Mouse (Mus musculus) limb, embryonic 13.5 days (tissue): Measurements from ENCODE around the gene Ap3s2. TPM values are rescaled to one million over a fixed set of nuclear protein-coding genes. Genes with fewer than 3 reads are reported as not detected.
A peak's percentile ranks its signal among the peaks of the same experiment; 100 is the strongest.

Experiments used
- ATAC-seq: fragments of 200-750 bp; cut with Nextera tagmentation; 2 replicates; pipeline ENCODE4 v1.8.0; 2017; ENCODE audit warnings: low read depth, moderate number of reproducible peaks, moderate TSS enrichment; ENCODE audit not compliant: low FRiP score
- H3K27ac ChIP-seq: fragments of 300-500 bp; sonication (generic); 2 replicates; pipeline ENCODE4 v1.5.1; 2015; ENCODE audit warnings: inconsistent platforms, mild to moderate bottlenecking, moderate library complexity
- H3K27me3 ChIP-seq: fragments of 300-500 bp; sonication (generic); 2 replicates; pipeline ENCODE4 v1.6.1; 2015; ENCODE audit warnings: mild to moderate bottlenecking, inconsistent platforms
- H3K36me3 ChIP-seq: fragments of 300-500 bp; sonication (generic); 2 replicates; pipeline ENCODE4 v1.6.1; 2015; ENCODE audit warnings: inconsistent platforms, mild to moderate bottlenecking, moderate library complexity
- H3K4me1 ChIP-seq: fragments of 300-500 bp; sonication (generic); 2 replicates; pipeline ENCODE4 v1.6.1; 2015; ENCODE audit warnings: inconsistent platforms
- H3K4me2 ChIP-seq: fragments of 300-500 bp; sonication (generic); replicated peaks from 2 replicates; pipeline ENCODE4 v1.6.1; 2015; ENCODE audit warnings: inconsistent platforms, mild to moderate bottlenecking, moderate library complexity
- H3K4me3 ChIP-seq: fragments of 300-500 bp; sonication (generic); 2 replicates; pipeline ENCODE4 v1.5.1; 2015; ENCODE audit warnings: moderate library complexity, mild to moderate bottlenecking, inconsistent platforms
- H3K9ac ChIP-seq: fragments of 300-500 bp; sonication (generic); 2 replicates; pipeline ENCODE4 v1.6.1; 2015; ENCODE audit warnings: mild to moderate bottlenecking, inconsistent platforms
- H3K9me3 ChIP-seq: fragments of 300-500 bp; sonication (generic); 2 replicates; pipeline ENCODE4 v1.6.1; 2016; ENCODE audit warnings: inconsistent platforms
- WGBS: fragments of 180-500 bp; shearing (Covaris S2); methylation state at CpG from one replicate; pipeline ENCODE4 v1.1.7; 2015; 5-methylcytosine and 5-hydroxymethylcytosine counted together
- polyA plus RNA-seq: library from polyadenylated mRNA; unstranded; fragments of >200 nt; fragmentation: Nextera tagmentation; extraction: Ambion mirVana; gene quantifications from 2 replicates; pipeline ENCODE4 v1.2.1, GENCODE M21; 2015

The Ap3s2 gene
- polyA plus RNA-seq: 31.6 and 32.6 TPM in 2 replicates

DNA sequence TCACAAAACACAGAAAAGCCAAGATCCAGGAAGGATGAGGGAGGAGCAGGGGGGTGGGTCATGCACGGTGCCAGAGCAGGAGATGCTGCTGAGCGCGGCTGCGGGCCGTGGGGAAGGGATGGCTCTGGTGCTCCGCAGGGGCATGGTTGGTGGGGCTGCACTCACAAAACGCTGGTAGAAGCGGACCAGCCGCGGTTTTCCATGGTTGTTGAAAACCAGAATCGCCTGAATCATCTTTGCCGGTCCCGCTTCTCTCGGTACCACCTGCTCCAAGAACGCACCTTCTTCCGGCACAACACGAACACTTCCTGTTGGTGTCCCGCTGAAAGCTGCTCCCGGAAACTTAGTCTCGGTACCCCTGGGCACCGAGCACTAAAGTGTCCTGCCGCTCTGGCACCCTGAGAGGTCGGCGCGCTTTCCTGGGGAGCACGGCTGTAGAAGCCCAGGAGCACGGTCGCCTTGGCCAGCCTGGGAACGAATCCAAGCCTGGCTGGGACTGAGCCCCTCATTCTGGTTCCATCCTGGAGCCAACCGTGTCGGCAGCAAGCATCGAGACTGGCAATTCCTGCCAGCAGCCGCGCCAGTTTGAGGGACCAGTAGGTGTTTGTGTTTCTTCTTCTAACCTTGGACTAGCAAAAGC is at the start of gene Ap3s2:
Gene Ap3s2, minus strand, starts transcription at position 306 of the 640 bp plus-strand sequence.
- ATAC-seq: peak; percentile 93
- Histone ChIP-seq H3K4me2 (peak within 1 kb of the TSS; percentile 79), H3K27ac (peak within 1 kb of the TSS; percentile 58; the same call in 1 of the 2 replicates), H3K4me3 (peak within 1 kb of the TSS; percentile 89), H3K9me3 (no peaks in the 10 kb centered on the region), H3K4me1 (peaks cover 15% of the 10 kb centered on the region), H3K27me3 (no peaks in the 10 kb centered on the region), H3K36me3 (peaks cover 8% of the 10 kb centered on the region; the same call in 1 of the 2 replicates), H3K9ac (peak within 1 kb of the TSS; percentile 83)
- under 1% methylated on average over 34 of the region's 34 CpGs for WGBS

DNA sequence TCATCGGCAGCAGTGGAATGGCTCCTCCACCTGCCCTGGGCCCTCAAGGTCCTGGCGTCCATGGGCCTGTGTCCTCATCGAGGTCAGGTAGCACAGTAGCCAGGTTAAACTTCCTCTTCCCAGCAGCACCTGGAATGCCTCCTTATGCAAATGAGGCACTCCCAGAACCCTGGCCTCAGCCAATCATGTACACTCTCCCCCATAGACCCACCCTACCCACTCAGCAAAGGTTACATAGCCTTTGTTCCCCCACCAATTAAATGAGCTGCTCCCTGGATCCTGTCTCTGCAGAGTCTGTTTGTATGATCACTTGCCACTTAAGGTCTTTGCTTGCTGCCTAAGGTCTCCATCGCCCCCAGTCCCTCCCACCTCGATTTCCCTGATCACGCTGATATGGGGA is 47.9 kb upstream of the Ap3s2 start:
- 85% methylated on average over 6 of the region's 6 CpGs for WGBS
- Histone ChIP-seq H3K27ac (no peak overlapping the region), H3K4me3 (no peak overlapping the region), H3K4me2 (no peak overlapping the region), H3K4me1 (no peaks in the 10 kb centered on the region), H3K36me3 (no peaks in the 10 kb centered on the region), H3K9me3 (no peaks in the 10 kb centered on the region), H3K27me3 (no peaks in the 10 kb centered on the region), H3K9ac (no peak overlapping the region)
- ATAC-seq: no peak

- Histone ChIP-seq H3K9ac (no peak overlapping the region), H3K4me1 (no peaks in the 10 kb centered on the region), H3K36me3 (no peaks in the 10 kb centered on the region), H3K27me3 (no peaks in the 10 kb centered on the region), H3K9me3 (no peaks in the 10 kb centered on the region), H3K4me2 (no peak overlapping the region), H3K27ac (no peak overlapping the region), H3K4me3 (no peak overlapping the region)
- WGBS: 66% methylated on average over 1 of the region's 1 CpGs
- ATAC-seq: no peak
Observed at GRCm38 (mm10) chr7:79961600-79961999, 41.2 kb upstream of the Ap3s2 start.

- no peak overlapping the region for H3K4me3 ChIP-seq
- H3K9ac ChIP-seq: no peak overlapping the region
- no peaks in the 10 kb centered on the region for H3K27me3 ChIP-seq
- 93% methylated on average over 1 of the region's 1 CpGs for WGBS
- no peaks in the 10 kb centered on the region for H3K4me1 ChIP-seq
- H3K9me3 ChIP-seq: 0 out of 2 replicates have a peak, but pooled peaks cover 2% of the 10 kb centered on the region
- H3K36me3 ChIP-seq: no peaks in the 10 kb centered on the region
- no peak overlapping the region for H3K27ac ChIP-seq
- no peak for ATAC-seq
- H3K4me2 ChIP-seq: no peak overlapping the region
Observed at GRCm38 (mm10) chr7:79956131-79956530, 35.7 kb upstream of the Ap3s2 start.

- Histone ChIP-seq H3K36me3 (no peaks in the 10 kb centered on the region), H3K27ac (no peak overlapping the region), H3K27me3 (no peaks in the 10 kb centered on the region), H3K4me1 (no peaks in the 10 kb centered on the region), H3K4me3 (no peak overlapping the region), H3K9me3 (0 out of 2 replicates have a peak, but pooled peaks cover 3% of the 10 kb centered on the region), H3K9ac (no peak overlapping the region), H3K4me2 (no peak overlapping the region)
- no peak for ATAC-seq
- WGBS: 92% methylated on average over 1 of the region's 1 CpGs
Observed at GRCm38 (mm10) chr7:79954890-79955289, 34.4 kb upstream of the Ap3s2 start.

GRCm38 (mm10) chr7:79951038-79951437 is 30.6 kb upstream of the Ap3s2 start:
- Histone ChIP-seq H3K4me1 (no peaks in the 10 kb centered on the region), H3K9me3 (0 out of 2 replicates have a peak, but pooled peaks cover 3% of the 10 kb centered on the region), H3K36me3 (no peaks in the 10 kb centered on the region), H3K27ac (no peak overlapping the region), H3K4me3 (no peak overlapping the region), H3K4me2 (no peak overlapping the region), H3K27me3 (no peaks in the 10 kb centered on the region), H3K9ac (no peak overlapping the region)
- ATAC-seq: no peak
- whole genome bisulfite sequencing: 75% methylated on average over 3 of the region's 3 CpGs

DNA sequence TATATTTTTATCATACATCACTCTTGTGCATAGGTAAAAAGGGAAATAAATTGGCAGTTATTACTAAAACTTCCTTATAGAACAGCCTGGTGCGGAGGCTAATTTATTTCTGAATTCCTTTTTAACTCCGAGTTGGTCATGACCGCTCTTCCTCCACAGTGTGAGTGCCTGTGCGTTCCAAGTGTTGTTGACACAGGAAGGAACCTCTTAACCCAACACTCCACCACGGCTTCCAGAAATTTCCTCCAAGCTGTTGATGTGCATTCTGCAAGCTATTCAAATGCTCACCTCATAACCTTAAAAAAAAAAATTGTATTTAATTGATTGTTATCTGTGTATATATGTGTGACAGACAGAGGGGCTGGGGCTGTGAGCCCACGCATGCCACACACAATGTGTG is 29.8 kb upstream of the Ap3s2 start:
- WGBS: 82% methylated on average over 6 of the region's 6 CpGs
- Histone ChIP-seq H3K4me2 (no peak overlapping the region), H3K36me3 (no peaks in the 10 kb centered on the region), H3K27ac (no peak overlapping the region), H3K9me3 (0 out of 2 replicates have a peak, but pooled peaks cover 3% of the 10 kb centered on the region), H3K4me3 (no peak overlapping the region), H3K27me3 (no peaks in the 10 kb centered on the region), H3K9ac (no peak overlapping the region), H3K4me1 (no peaks in the 10 kb centered on the region)
- no peak for ATAC-seq

GRCm38 (mm10) chr7:79935511-79936205 is 15.2 kb upstream of the Ap3s2 start:
- Histone ChIP-seq H3K4me2 (peak overlapping the region; percentile 82), H3K27ac (no peak overlapping the region), H3K9me3 (no peaks in the 10 kb centered on the region), H3K27me3 (no peaks in the 10 kb centered on the region), H3K4me1 (peaks cover 14% of the 10 kb centered on the region), H3K36me3 (no peaks in the 10 kb centered on the region), H3K4me3 (peak overlapping the region; percentile 52), H3K9ac (peak overlapping the region; percentile 76)
- no peak for ATAC-seq
- WGBS: 13% methylated on average over 19 of the region's 19 CpGs

GRCm38 (mm10) chr7:79934862-79935510 is 14.5 kb upstream of the Ap3s2 start, which contains the start of gene Arpin:
Gene Arpin, minus strand, starts transcription at chr7:79935359.
- 2% methylated on average over 32 of the region's 32 CpGs for WGBS
- H3K27me3 ChIP-seq: no peaks in the 10 kb centered on the region
- peak within 1 kb of the TSS; percentile 52 for H3K4me3 ChIP-seq
- no peaks in the 10 kb centered on the region for H3K36me3 ChIP-seq
- peak within 1 kb of the TSS; percentile 76 for H3K9ac ChIP-seq
- H3K4me2 ChIP-seq: peak within 1 kb of the TSS; percentile 82
- peaks cover 14% of the 10 kb centered on the region for H3K4me1 ChIP-seq
- ATAC-seq: peak; percentile 51; the same call in 1 of the 2 replicates
- no peaks in the 10 kb centered on the region for H3K9me3 ChIP-seq
- H3K27ac ChIP-seq: no peak within 1 kb of the TSS

DNA sequence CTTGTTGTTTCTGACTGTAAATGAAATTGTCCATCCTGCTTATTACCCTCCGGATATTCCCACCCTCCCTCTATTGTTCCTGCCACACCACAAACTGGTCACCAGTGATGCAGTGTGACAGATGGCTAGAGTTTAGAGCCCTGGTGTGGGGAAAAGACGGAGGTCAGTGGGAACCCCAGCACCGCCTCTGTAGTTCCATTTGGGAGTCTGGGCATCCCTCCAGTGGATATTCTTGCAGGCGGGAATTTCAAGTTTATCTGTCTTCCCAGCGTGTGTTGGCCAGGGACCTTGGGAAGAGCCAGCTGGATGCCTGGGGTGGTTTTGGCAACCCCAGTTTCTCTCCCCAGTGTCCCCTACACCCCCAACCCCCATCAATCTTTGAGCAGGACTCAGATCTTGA is 14.0 kb upstream of the Ap3s2 start:
- no peak overlapping the region for H3K27ac ChIP-seq
- peaks cover 14% of the 10 kb centered on the region for H3K4me1 ChIP-seq
- ATAC-seq: no peak
- 54% methylated on average over 5 of the region's 5 CpGs for WGBS
- H3K4me2 ChIP-seq: peak overlapping the region; percentile 82
- no peaks in the 10 kb centered on the region for H3K27me3 ChIP-seq
- H3K9ac ChIP-seq: peak overlapping the region; percentile 76
- H3K9me3 ChIP-seq: no peaks in the 10 kb centered on the region
- peak overlapping the region; percentile 52 for H3K4me3 ChIP-seq
- no peaks in the 10 kb centered on the region for H3K36me3 ChIP-seq

GRCm38 (mm10) chr7:79928516-79929052 is 8.1 kb upstream of the Ap3s2 start:
- Histone ChIP-seq H3K36me3 (peaks cover 33% of the 10 kb centered on the region), H3K4me2 (no peak overlapping the region), H3K4me1 (no peaks in the 10 kb centered on the region), H3K27ac (no peak overlapping the region), H3K27me3 (no peaks in the 10 kb centered on the region), H3K4me3 (no peak overlapping the region), H3K9me3 (no peaks in the 10 kb centered on the region), H3K9ac (no peak overlapping the region)
- 74% methylated on average over 2 of the region's 2 CpGs for WGBS
- ATAC-seq: no peak

DNA sequence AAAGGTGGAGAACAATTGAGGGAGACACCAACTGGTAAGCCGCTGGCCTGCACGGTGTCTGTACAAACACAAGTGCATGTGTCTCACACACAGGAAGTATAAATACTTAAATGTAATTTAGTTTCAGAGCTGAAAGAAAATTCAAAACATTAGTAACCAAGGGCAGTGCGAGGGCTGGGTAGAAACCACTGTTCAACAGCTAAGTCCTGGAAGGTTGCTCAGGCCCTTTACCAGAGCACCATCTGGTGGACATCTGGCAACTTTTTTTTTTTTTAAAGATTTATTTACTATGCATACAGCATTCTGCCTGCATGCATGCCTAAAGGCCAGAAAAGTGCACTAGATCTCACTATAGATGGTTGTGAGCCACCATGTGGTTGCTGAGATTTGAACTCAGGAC is 5.9 kb downstream of the Ap3s2 start:
- peaks cover 45% of the 10 kb centered on the region for H3K36me3 ChIP-seq
- H3K27me3 ChIP-seq: no peaks in the 10 kb centered on the region
- no peak overlapping the region for H3K9ac ChIP-seq
- H3K4me1 ChIP-seq: peaks cover 2% of the 10 kb centered on the region; the same call in 1 of the 2 replicates
- peak; percentile 54; the same call in 1 of the 2 replicates for ATAC-seq
- 72% methylated on average over 3 of the region's 3 CpGs for WGBS
- H3K4me2 ChIP-seq: no peak overlapping the region
- no peaks in the 10 kb centered on the region for H3K9me3 ChIP-seq
- no peak overlapping the region for H3K4me3 ChIP-seq
- no peak overlapping the region for H3K27ac ChIP-seq
